Mouse (Mus musculus): ENCODE results near the gene Hoxa11.

DNA sequence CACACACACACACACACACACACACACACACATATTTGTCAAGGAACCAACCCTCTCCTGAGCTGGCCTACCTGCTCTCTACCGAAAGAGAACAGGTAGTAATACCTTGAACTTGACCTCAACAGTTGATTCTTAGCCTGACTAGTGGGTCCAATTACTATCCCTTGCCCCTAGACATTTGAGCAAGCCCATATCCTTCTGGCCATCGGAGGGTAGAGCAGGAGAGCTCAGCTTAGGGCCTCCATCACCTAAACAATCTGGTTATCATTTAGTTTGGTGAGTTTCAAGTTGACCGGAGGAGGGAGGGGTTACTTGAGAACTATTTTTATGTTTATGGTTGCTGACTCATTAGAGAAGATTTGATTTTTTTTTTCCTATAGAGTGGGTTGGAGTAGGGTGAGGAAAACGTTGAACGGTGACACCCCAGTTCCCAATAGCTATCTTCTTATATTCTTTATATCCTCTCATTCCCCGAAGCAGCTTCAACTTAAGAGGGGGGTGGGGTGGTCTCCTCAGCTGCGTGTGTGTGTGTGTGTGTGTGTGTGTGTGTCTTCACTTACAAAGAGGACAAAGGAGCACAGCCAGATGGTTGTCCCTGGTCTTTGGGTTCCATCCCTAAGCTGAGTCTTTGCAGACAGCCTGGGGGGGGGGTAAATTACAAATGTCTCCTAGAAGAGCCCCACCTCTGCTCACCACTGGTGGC is 5.7 kb upstream of the Hoxa11 start:
- no peak for TF ChIP-seq CTCF (IDR thresholded peaks at IDR 0.05; ENCODE audit: borderline replicate concordance, control insufficient read depth, extremely low read depth, insufficient read depth, low read length, poor library complexity)
- no peak for TF ChIP-seq POLR2A (IDR thresholded peaks at IDR 0.05; ENCODE audit: control insufficient read depth, extremely low read depth, insufficient read depth, low read length, poor library complexity)

Measured in thymus, adult 2 months (tissue).